33 mouse cellular contexts compared by ENCODE assay signal in genomic region chr12:76943466-76943865, GRCm38 (mm10). TPM values are rescaled to one million over a fixed set of nuclear protein-coding genes. Genes with fewer than 3 reads are reported as not detected.
DNase-seq lines count a peak whose midpoint lies in the region; ATAC-seq and TF ChIP-seq lines count a peak whose summit lies in the region.
"Had no signal": no experiment of that assay in that cellular context is flagged by ENCODE, and none has a peak within 500 bp of the region (broad histone marks: within the 10 kb centered on the region; RNA-seq: fewer than 3 reads in every experiment).

No protein-coding gene starts in this region.

- no peak overlapping the region for H3K4me3 ChIP-seq in gastrocnemius, adult 2 months
- H3K4me3 ChIP-seq: embryonic facial prominence, embryonic 13.5 days; forebrain, embryonic 10.5 days; forebrain, embryonic 15.5 days; left cerebral cortex, adult 2 months; limb, embryonic 13.5 days; liver, embryonic 12.5 days; megakaryocyte, embryonic 14.5 days; midbrain, embryonic 12.5 days; myocyte; neural tube, embryonic 12.5 days had no signal

- H3K27ac ChIP-seq in gastrocnemius, adult 2 months = peak overlapping the region; percentile 62
- H3K27ac ChIP-seq: embryonic facial prominence, embryonic 13.5 days; forebrain, embryonic 10.5 days; forebrain, embryonic 15.5 days; hindbrain, postnatal 0 days; kidney, postnatal 0 days; limb, embryonic 13.5 days; midbrain, embryonic 12.5 days; neural tube, embryonic 12.5 days; stomach, postnatal 0 days had no signal

- peak; percentile 13; the same call in 1 of the 2 replicates for ATAC-seq in common myeloid progenitor, adult 5-6 weeks (replicated peaks; ENCODE audit: low read depth, poor library complexity, severe bottlenecking)
- ATAC-seq: forebrain, embryonic 15.5 days; hindbrain, postnatal 0 days; liver, embryonic 12.5 days; Patski had no signal

- no peak for TF ChIP-seq CTCF in gastrocnemius, adult 2 months (IDR thresholded peaks at IDR 0.05)

- WGBS in large intestine, adult 2 months = 18% methylated on average over 6 of the region's 6 CpGs

- DNase-seq in gastrocnemius, adult 2 months = no peak
- DNase-seq in gastrocnemius, adult 8-10 months (ENCODE audit: low spot score in 2 of 2) = no peak
- DNase-seq in CD4-positive helper T cell, adult 2 months (ENCODE audit: low read depth, low spot score) = peak; percentile 28
- DNase-seq in large intestine, adult 2 months (ENCODE audit: low read depth, low spot score) = peak; percentile 85
- no peak for DNase-seq in adrenal gland, postnatal 4 days (ENCODE audit: low spot score in 2 of 2)
- DNase-seq in urinary bladder, postnatal 14 days (ENCODE audit: low spot score) = no peak
- no peak for DNase-seq in thymus, adult 18-20 months
- DNase-seq: adrenal gland, postnatal 14 days; cerebellum, adult 9-10 months; cerebellum, postnatal 36 days; embryo, embryonic 11 days; gastrocnemius, postnatal 10 days; heart, postnatal 14 days; lung, adult 18-20 months; lung, postnatal 10 days; right cerebral cortex, adult 18-20 months; thymus, adult 2 months; thymus, postnatal 36 days had no signal

- intact Hi-C loops in gastrocnemius, adult 2 months (cut with DNase I) = no loop called here

RNA-seq across cellular contexts. Expression of gene Max, which starts 18.5 kb away (rescaled TPM):
- 10 to 100 TPM; 40.4 to 43.8 TPM for total RNA-seq in gastrocnemius, adult 2 months (2021)
- 10 to 100 TPM; 27.0 to 40.6 (median 31.6) TPM for total RNA-seq in gastrocnemius, adult 8-10 months (2022)
- 89.2 and 110 TPM in 2 replicates for total RNA-seq in common myeloid progenitor, adult 5-6 weeks (2017)
- polyA plus RNA-seq in large intestine, adult 2 months (2012; rRNA removed) = 79.5 and 85.8 TPM in 2 replicates
- total RNA-seq in adrenal gland, postnatal 4 days (2021) = 10 to 100 TPM; 69.5 to 71.9 TPM

Comparison
In these comparisons a context has a peak if more than half of its experiments do, and no peak if none do; other contexts are left out.
1. DNase-seq: peak in CD4-positive helper T cell, adult 2 months (single experiment) and large intestine, adult 2 months (single experiment); none in gastrocnemius, adult 2 months (single experiment), gastrocnemius, adult 8-10 months (0 of 2), adrenal gland, postnatal 4 days (0 of 2), urinary bladder, postnatal 14 days (single experiment) and thymus, adult 18-20 months (0 of 2).